Mouse (Mus musculus) embryonic facial prominence, embryonic 14.5 days (tissue): Measurements from ENCODE around the gene Aqp2. TPM values are rescaled to one million over a fixed set of nuclear protein-coding genes. Genes with fewer than 3 reads are reported as not detected.

Experiments
- ATAC-seq: fragments of 200-750 bp; cut with Nextera tagmentation; 2 replicates; pipeline ENCODE4 v1.8.0; 2017; ENCODE audit warnings: low read depth, moderate number of reproducible peaks, moderate TSS enrichment
- DNase-seq: peaks from one replicate; pipeline ENCODE4 v3.0.0-alpha.2; 2015; ENCODE audit warnings: low spot score
- H3K27ac ChIP-seq: fragments of 300-500 bp; sonication (generic); replicated peaks from 2 replicates; pipeline ENCODE4 v1.5.1; 2014; ENCODE audit warnings: low read depth, mild to moderate bottlenecking, low read length, moderate library complexity
- H3K27me3 ChIP-seq: fragments of 300-500 bp; sonication (generic); replicated peaks from 2 replicates; pipeline ENCODE4 v1.6.1; 2014; ENCODE audit warnings: low read length; ENCODE audit not compliant: control insufficient read depth, insufficient read depth
- H3K36me3 ChIP-seq: fragments of 300-500 bp; sonication (generic); 2 replicates; pipeline ENCODE4 v1.6.1; 2014; ENCODE audit warnings: low read length, mixed read lengths; ENCODE audit not compliant: control insufficient read depth, insufficient read depth
- H3K4me1 ChIP-seq: fragments of 300-500 bp; sonication (generic); 2 replicates; pipeline ENCODE4 v1.6.1; 2014; ENCODE audit warnings: antibody characterized with exemption, low read length; ENCODE audit not compliant: control insufficient read depth, insufficient read depth
- H3K4me2 ChIP-seq: fragments of 300-500 bp; sonication (generic); 2 replicates; pipeline ENCODE4 v1.6.1; 2014; ENCODE audit warnings: low read depth, mild to moderate bottlenecking, low read length, moderate library complexity, mixed read lengths
- H3K4me3 ChIP-seq: fragments of 300-500 bp; sonication (generic); 2 replicates; pipeline ENCODE4 v1.5.1; 2014; ENCODE audit warnings: low read depth, mild to moderate bottlenecking, low read length
- H3K9ac ChIP-seq: fragments of 300-500 bp; sonication (generic); 2 replicates; pipeline ENCODE4 v1.6.1; 2014; ENCODE audit warnings: low read depth, mild to moderate bottlenecking, low read length, moderate library complexity, mixed read lengths
- H3K9me3 ChIP-seq: fragments of 300-500 bp; sonication (generic); 2 replicates; pipeline ENCODE4 v1.6.1; 2016; ENCODE audit warnings: low read length; ENCODE audit not compliant: control insufficient read depth
- WGBS: fragments of 180-500 bp; shearing (Covaris S2); extraction: QIAGEN DNeasy Blood & Tissue Kit; methylation state at CpG from one replicate; pipeline ENCODE4 v1.1.7; 2014; 5-methylcytosine and 5-hydroxymethylcytosine counted together
- polyA plus RNA-seq: library from polyadenylated mRNA; unstranded; fragments of >200 nt; fragmentation: Nextera tagmentation; extraction: Ambion mirVana; gene quantifications from 2 replicates; pipeline ENCODE4 v1.2.1, GENCODE M21; 2014

The Aqp2 gene
- polyA plus RNA-seq, 1 experiment from 2014 or later = 0.11 TPM

- no peaks in the 10 kb centered on the region for H3K9me3 ChIP-seq
- H3K4me1 ChIP-seq = peaks cover 12% of the 10 kb centered on the region
- H3K27me3 ChIP-seq = peaks cover 95% of the 10 kb centered on the region
- H3K9ac ChIP-seq = no peak overlapping the region; the same call in 1 of the 2 replicates
- H3K27ac ChIP-seq = no peak overlapping the region
- no peaks in the 10 kb centered on the region for H3K36me3 ChIP-seq
- peak overlapping the region; percentile 53 for H3K4me2 ChIP-seq
- peak; percentile 91 for ATAC-seq
- H3K4me3 ChIP-seq = peak overlapping the region; percentile 31
- DNase-seq = peak; percentile 84
- WGBS = 3% methylated on average over 24 of the region's 24 CpGs
Measured at GRCm38 (mm10) chr15:99584407-99585202, 5.8 kb downstream of the Aqp2 start.

GRCm38 (mm10) chr15:99585741-99586140 is 6.9 kb downstream of the Aqp2 start:
- DNase-seq (no peak), ATAC-seq (no peak)
- H3K36me3 ChIP-seq = no peaks in the 10 kb centered on the region
- H3K9me3 ChIP-seq = no peaks in the 10 kb centered on the region
- 59% methylated on average over 6 of the region's 6 CpGs for WGBS
- no peak overlapping the region for H3K4me2 ChIP-seq
- peaks cover 95% of the 10 kb centered on the region for H3K27me3 ChIP-seq
- H3K4me3 ChIP-seq = no peak overlapping the region
- no peak overlapping the region for H3K27ac ChIP-seq
- no peak overlapping the region for H3K9ac ChIP-seq
- peaks cover 16% of the 10 kb centered on the region for H3K4me1 ChIP-seq

- Histone ChIP-seq H3K4me3 (no peak overlapping the region), H3K9me3 (no peaks in the 10 kb centered on the region), H3K27ac (no peak overlapping the region), H3K9ac (no peak overlapping the region), H3K36me3 (no peaks in the 10 kb centered on the region), H3K4me2 (no peak overlapping the region), H3K4me1 (peaks cover 16% of the 10 kb centered on the region), H3K27me3 (peaks cover 96% of the 10 kb centered on the region)
- DNase-seq (no peak), ATAC-seq (no peak)
- 83% methylated on average over 3 of the region's 3 CpGs for WGBS
Measured at GRCm38 (mm10) chr15:99586525-99586924, 7.7 kb downstream of the Aqp2 start.

GRCm38 (mm10) chr15:99589237-99589636 is 10.4 kb downstream of the Aqp2 start:
- H3K4me1 ChIP-seq = peaks cover 10% of the 10 kb centered on the region; the same call in 1 of the 2 replicates
- ATAC-seq = no peak

GRCm38 (mm10) chr15:99589704-99590103 is 10.8 kb downstream of the Aqp2 start:
- WGBS = 22% methylated on average over 7 of the region's 7 CpGs
- Histone ChIP-seq H3K4me3 (0 out of 2 replicates have a peak overlapping the region, but pooled peaks have one; percentile 44), H3K4me2 (no peak overlapping the region), H3K9ac (no peak overlapping the region), H3K27ac (no peak overlapping the region), H3K9me3 (no peaks in the 10 kb centered on the region), H3K36me3 (no peaks in the 10 kb centered on the region), H3K4me1 (peaks cover 5% of the 10 kb centered on the region; the same call in 1 of the 2 replicates), H3K27me3 (peaks cover 99% of the 10 kb centered on the region)
- no peak for ATAC-seq
- DNase-seq = no peak

More at GRCm38 (mm10) chr15:99589237-99589636, 10.4 kb downstream of the Aqp2 start:
- Histone ChIP-seq H3K4me3 (no peak overlapping the region), H3K27me3 (peaks cover 99% of the 10 kb centered on the region), H3K9ac (no peak overlapping the region), H3K36me3 (no peaks in the 10 kb centered on the region), H3K27ac (no peak overlapping the region), H3K4me2 (no peak overlapping the region), H3K9me3 (no peaks in the 10 kb centered on the region)
- WGBS = 7% methylated on average over 9 of the region's 9 CpGs
- DNase-seq = no peak

GRCm38 (mm10) chr15:99590429-99591084 is 11.7 kb downstream of the Aqp2 start, which contains the start of gene Aqp5:
TSS of gene Aqp5 (plus strand) at chr15:99590782.
- Histone ChIP-seq H3K4me3 (peak within 1 kb of the TSS; percentile 44), H3K4me2 (peak within 1 kb of the TSS; percentile 70), H3K4me1 (0 out of 2 replicates have a peak, but pooled peaks cover 4% of the 10 kb centered on the region), H3K9ac (peak within 1 kb of the TSS; percentile 49), H3K27ac (no peak within 1 kb of the TSS; the same call in 1 of the 2 replicates), H3K27me3 (peaks cover 99% of the 10 kb centered on the region), H3K36me3 (no peaks in the 10 kb centered on the region), H3K9me3 (no peaks in the 10 kb centered on the region)
- under 1% methylated on average over 45 of the region's 83 CpGs for WGBS
- peak; percentile 43 for DNase-seq
- peak; percentile 81 for ATAC-seq

- Histone ChIP-seq H3K4me1 (0 out of 2 replicates have a peak, but pooled peaks cover 4% of the 10 kb centered on the region), H3K4me3 (no peak overlapping the region), H3K36me3 (no peaks in the 10 kb centered on the region), H3K9me3 (no peaks in the 10 kb centered on the region), H3K9ac (no peak overlapping the region), H3K27ac (no peak overlapping the region), H3K4me2 (no peak overlapping the region), H3K27me3 (peaks cover 86% of the 10 kb centered on the region)
- no peak for DNase-seq
- WGBS = 73% methylated on average over 8 of the region's 8 CpGs
- no peak for ATAC-seq
Measured at GRCm38 (mm10) chr15:99592177-99592576, 13.3 kb downstream of the Aqp2 start.

GRCm38 (mm10) chr15:99592877-99593276 is 14.0 kb downstream of the Aqp2 start:
- H3K4me2 ChIP-seq = no peak overlapping the region
- 0 out of 2 replicates have a peak, but pooled peaks cover 4% of the 10 kb centered on the region for H3K4me1 ChIP-seq
- 82% methylated on average over 4 of the region's 5 CpGs for WGBS
- ATAC-seq (no peak), DNase-seq (no peak)
- H3K4me3 ChIP-seq = no peak overlapping the region
- peaks cover 86% of the 10 kb centered on the region for H3K27me3 ChIP-seq
- H3K9ac ChIP-seq = no peak overlapping the region
- H3K9me3 ChIP-seq = no peaks in the 10 kb centered on the region
- H3K27ac ChIP-seq = no peak overlapping the region
- H3K36me3 ChIP-seq = no peaks in the 10 kb centered on the region
